Mouse (Mus musculus) heart, postnatal 0 days (tissue): Measurements from ENCODE around the gene Dbil5. TPM values are rescaled to one million over a fixed set of nuclear protein-coding genes. Genes with fewer than 3 reads are reported as not detected.

ENCODE experiments used
- ATAC-seq: fragments of 200-750 bp; cut with Nextera tagmentation; 2 replicates; pipeline ENCODE4 v1.8.0; 2017; ENCODE audit warnings: low read depth, moderate number of reproducible peaks, moderate library complexity; ENCODE audit not compliant: insufficient read depth
- DNase-seq: peaks from one replicate; pipeline ENCODE4 v3.0.0-alpha.2; 2016; ENCODE audit warnings: low spot score
- H3K27ac ChIP-seq: fragments of 300-500 bp; sonication (generic); 2 replicates; pipeline ENCODE4 v1.5.1; 2014; ENCODE audit warnings: low read depth, mild to moderate bottlenecking
- H3K27me3 ChIP-seq: fragments of 300-500 bp; sonication (generic); 2 replicates; pipeline ENCODE4 v1.6.1; 2014; ENCODE audit warnings: low read length, mixed read lengths; ENCODE audit not compliant: control insufficient read depth, insufficient read depth
- H3K36me3 ChIP-seq: fragments of 300-500 bp; sonication (generic); replicated peaks from 2 replicates; pipeline ENCODE4 v1.6.1; 2014; ENCODE audit warnings: low read length, mixed read lengths; ENCODE audit not compliant: control insufficient read depth, insufficient read depth
- H3K4me1 ChIP-seq: fragments of 300-500 bp; sonication (generic); 2 replicates; pipeline ENCODE4 v1.6.1; 2014; ENCODE audit warnings: antibody characterized with exemption; ENCODE audit not compliant: control insufficient read depth, insufficient read depth
- H3K4me2 ChIP-seq: fragments of 300-500 bp; sonication (generic); 2 replicates; pipeline ENCODE4 v1.6.1; 2014; ENCODE audit warnings: low read depth, mild to moderate bottlenecking, low read length, moderate library complexity
- H3K4me3 ChIP-seq: fragments of 300-500 bp; sonication (generic); 2 replicates; pipeline ENCODE4 v1.5.1; 2014; ENCODE audit warnings: low read depth, low read length
- H3K9ac ChIP-seq: fragments of 300-500 bp; sonication (generic); replicated peaks from 2 replicates; pipeline ENCODE4 v1.6.1; 2014; ENCODE audit warnings: low read depth, low read length, mixed read lengths
- H3K9me3 ChIP-seq: fragments of 300-500 bp; sonication (generic); replicated peaks from 2 replicates; pipeline ENCODE4 v1.6.1; 2016; ENCODE audit warnings: low read length; ENCODE audit not compliant: control insufficient read depth
- CTCF ChIP-seq: IDR thresholded peaks from 2 replicates; pipeline ENCODE4 v1.5.1; 2016; ENCODE audit warnings: antibody characterized with exemption, control low read depth, low read depth
- EP300 ChIP-seq: IDR thresholded peaks from 2 replicates; pipeline ENCODE4 v1.6.1; 2016; ENCODE audit warnings: antibody characterized with exemption, low read depth
- WGBS: fragments of 180-500 bp; shearing (Covaris S2); extraction: QIAGEN DNeasy Blood & Tissue Kit; methylation state at CpG from one replicate; pipeline ENCODE4 v1.1.7; 2014; 5-methylcytosine and 5-hydroxymethylcytosine counted together
- polyA plus RNA-seq: library from polyadenylated mRNA; unstranded; fragments of >200 nt; fragmentation: Nextera tagmentation; extraction: Ambion mirVana; gene quantifications from 2 replicates; pipeline ENCODE4 v1.2.1, GENCODE M21; 2015
- total RNA-seq: library from RNA; depleted of rRNA; stranded (reverse); fragments of >200 nt; gene quantifications from 2 replicates; pipeline ENCODE4 v1.2.3, GENCODE M21; 2014; ENCODE audit warnings: low replicate concordance

Dbil5 gene
- total and polyA plus RNA-seq, 2 experiments from 2014 or later: 1.6 TPM; not detected in 1

DNA sequence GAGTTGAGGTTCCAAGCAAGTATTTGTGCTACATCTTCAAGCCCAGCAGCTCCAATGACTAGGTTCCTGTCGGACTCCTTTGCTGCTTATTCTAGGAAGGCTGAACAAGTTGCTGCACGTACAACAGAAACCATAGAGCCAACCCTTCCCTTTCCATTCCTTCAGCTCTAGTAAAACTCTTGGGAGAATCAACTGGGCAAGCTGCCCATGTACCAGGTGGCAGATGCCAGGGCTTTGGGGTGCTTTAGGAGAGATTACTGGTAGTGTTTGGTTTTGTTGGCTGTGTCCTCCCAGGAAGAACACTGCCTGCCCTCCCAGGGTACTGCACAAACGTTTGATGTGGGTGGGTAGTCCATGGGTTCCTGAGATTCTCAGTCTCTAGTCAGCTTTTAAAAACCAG is 34.6 kb downstream of the Dbil5 start:
- no peaks in the 10 kb centered on the region for H3K9me3 ChIP-seq
- DNase-seq (no peak), ATAC-seq (no peak)
- H3K4me3 ChIP-seq: no peak overlapping the region
- no peak for TF ChIP-seq EP300
- no peak for TF ChIP-seq CTCF
- no peak overlapping the region for H3K27ac ChIP-seq
- H3K9ac ChIP-seq: no peak overlapping the region
- no peaks in the 10 kb centered on the region for H3K27me3 ChIP-seq
- peaks cover 33% of the 10 kb centered on the region for H3K36me3 ChIP-seq
- H3K4me2 ChIP-seq: no peak overlapping the region
- no peaks in the 10 kb centered on the region for H3K4me1 ChIP-seq
- WGBS: 53% methylated on average over 3 of the region's 3 CpGs

DNA sequence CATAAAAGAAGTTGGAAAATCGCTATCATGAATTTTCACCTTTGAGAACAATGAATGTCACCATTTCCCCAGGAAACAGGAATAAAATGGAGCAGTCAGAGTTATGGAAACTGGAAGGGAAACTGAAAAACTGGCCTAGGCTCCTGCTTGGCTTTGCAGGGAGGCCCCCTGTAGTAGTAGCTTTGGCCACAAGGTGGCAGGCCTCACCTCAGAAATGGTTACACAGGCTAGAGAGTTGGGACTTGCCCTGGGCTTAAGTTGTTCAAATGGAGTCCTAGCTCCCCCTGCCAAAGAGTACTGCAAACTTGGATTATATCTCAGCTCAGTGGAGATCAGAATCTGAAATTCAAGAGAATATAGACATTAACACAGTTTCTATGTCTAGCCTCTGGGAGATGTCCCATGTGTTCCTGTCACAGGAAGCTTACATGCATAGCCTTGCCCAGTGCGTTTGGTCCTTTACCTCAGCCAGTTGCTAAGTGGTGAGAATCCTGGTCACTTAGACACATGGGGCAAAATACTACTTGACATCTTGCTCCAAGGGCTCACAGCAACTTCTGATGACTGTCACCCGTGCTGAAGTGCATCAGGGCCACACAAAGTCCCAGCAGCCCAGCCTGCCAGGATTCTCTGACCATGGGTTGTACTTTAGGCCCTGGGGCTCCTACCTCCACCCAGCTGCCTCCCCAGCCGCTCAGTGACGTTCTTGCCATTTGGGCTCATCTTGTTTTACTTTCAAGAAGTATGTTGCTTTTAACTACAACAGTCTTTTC is 35.9 kb downstream of the Dbil5 start:
- TF ChIP-seq EP300 (no peak), CTCF (peak; percentile 92)
- H3K9me3 ChIP-seq: no peaks in the 10 kb centered on the region
- no peaks in the 10 kb centered on the region for H3K27me3 ChIP-seq
- DNase-seq (peak; percentile 71), ATAC-seq (peak; percentile 84)
- no peak overlapping the region for H3K4me3 ChIP-seq
- no peak overlapping the region for H3K4me2 ChIP-seq
- H3K27ac ChIP-seq: no peak overlapping the region
- H3K36me3 ChIP-seq: peaks cover 29% of the 10 kb centered on the region
- WGBS: 40% methylated on average over 5 of the region's 5 CpGs
- H3K4me1 ChIP-seq: no peaks in the 10 kb centered on the region
- H3K9ac ChIP-seq: no peak overlapping the region

DNA sequence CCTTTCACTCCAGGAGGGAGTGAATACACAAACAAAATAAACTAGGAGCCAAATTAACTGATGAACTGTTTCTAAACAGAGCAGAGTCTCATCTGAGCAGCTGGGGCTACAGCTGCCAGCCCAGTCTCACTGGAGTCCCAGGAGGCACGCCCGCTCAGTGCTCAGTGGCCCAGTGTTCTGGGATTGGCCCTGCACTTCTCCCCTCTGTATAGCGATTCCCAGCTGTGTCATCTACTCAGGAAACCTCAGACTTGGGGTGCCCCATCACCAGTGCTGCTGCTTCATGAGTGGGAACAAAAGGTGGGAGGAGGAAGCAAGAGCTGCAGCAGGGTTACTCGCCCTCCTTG is 36.5 kb downstream of the Dbil5 start:
- H3K4me1 ChIP-seq: no peaks in the 10 kb centered on the region
- no peak for TF ChIP-seq EP300
- no peak for TF ChIP-seq CTCF
- no peak overlapping the region for H3K4me2 ChIP-seq
- H3K27ac ChIP-seq: no peak overlapping the region
- no peaks in the 10 kb centered on the region for H3K9me3 ChIP-seq
- no peaks in the 10 kb centered on the region for H3K27me3 ChIP-seq
- H3K9ac ChIP-seq: 0 out of 2 replicates have a peak overlapping the region, but pooled peaks have one; percentile 4
- DNase-seq (no peak), ATAC-seq (no peak)
- H3K36me3 ChIP-seq: peaks cover 23% of the 10 kb centered on the region
- WGBS: 78% methylated on average over 4 of the region's 4 CpGs
- no peak overlapping the region for H3K4me3 ChIP-seq

DNA sequence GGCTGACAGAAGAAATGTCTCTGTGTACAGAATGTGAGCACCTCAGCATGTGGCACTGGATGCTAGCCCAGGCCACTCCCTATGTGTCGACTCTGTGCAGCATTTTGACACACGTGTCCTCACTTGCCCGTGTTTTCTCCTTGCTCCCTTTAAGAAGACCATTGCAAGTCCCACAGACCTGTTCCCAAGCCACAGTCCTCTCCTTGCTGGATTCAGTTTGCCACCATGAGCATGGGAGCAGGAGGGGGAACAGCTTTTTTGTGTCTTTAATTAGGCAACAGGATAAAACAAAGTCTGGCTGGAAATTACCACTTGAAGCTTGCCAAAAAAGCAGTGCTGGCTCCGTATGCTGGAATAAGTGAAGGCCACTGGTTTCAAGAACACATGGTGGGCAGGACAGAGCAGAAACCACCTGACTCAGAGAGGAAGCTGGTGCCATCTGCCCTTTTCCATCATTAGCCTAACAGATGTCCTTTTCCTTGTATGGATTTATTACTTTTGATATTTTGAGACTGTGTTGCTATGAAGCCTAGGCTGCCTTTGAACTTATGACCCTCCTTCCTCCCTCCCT is 38.1 kb downstream of the Dbil5 start:
- TF ChIP-seq CTCF: no peak
- no peak for TF ChIP-seq EP300
- H3K9me3 ChIP-seq: no peaks in the 10 kb centered on the region
- 67% methylated on average over 4 of the region's 4 CpGs for WGBS
- H3K4me2 ChIP-seq: no peak overlapping the region
- peaks cover 16% of the 10 kb centered on the region; the same call in 1 of the 2 replicates for H3K36me3 ChIP-seq
- no peak overlapping the region for H3K4me3 ChIP-seq
- H3K4me1 ChIP-seq: no peaks in the 10 kb centered on the region
- H3K9ac ChIP-seq: no peak overlapping the region
- ATAC-seq: no peak
- no peaks in the 10 kb centered on the region for H3K27me3 ChIP-seq
- no peak overlapping the region for H3K27ac ChIP-seq
- DNase-seq: no peak

DNA sequence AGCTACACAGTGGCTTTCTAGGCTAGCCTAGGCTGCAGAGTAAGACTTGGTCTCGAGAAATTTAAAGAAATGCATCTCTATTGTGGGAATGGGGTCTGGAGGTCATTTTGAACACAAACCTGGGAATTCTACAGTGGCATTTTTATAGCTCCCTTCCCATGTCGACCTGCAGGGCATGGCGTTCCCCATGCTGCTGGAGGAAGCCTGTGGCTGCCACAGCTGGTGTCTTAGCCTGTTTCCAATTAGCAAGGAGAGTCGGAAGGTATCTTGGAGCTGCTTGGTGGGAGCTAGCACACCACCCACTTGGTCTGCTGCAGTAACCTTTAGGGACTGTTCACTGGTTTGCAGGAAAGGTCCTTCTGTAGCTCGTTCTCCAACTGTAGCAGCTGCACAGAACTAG is 38.7 kb downstream of the Dbil5 start:
- H3K4me2 ChIP-seq: no peak overlapping the region
- H3K27ac ChIP-seq: no peak overlapping the region
- ATAC-seq (no peak), DNase-seq (no peak)
- no peaks in the 10 kb centered on the region for H3K9me3 ChIP-seq
- no peak overlapping the region for H3K4me3 ChIP-seq
- H3K36me3 ChIP-seq: peaks cover 11% of the 10 kb centered on the region; the same call in 1 of the 2 replicates
- H3K9ac ChIP-seq: no peak overlapping the region
- TF ChIP-seq EP300: no peak
- no peak for TF ChIP-seq CTCF
- no peaks in the 10 kb centered on the region for H3K4me1 ChIP-seq
- no peaks in the 10 kb centered on the region for H3K27me3 ChIP-seq
- 48% methylated on average over 5 of the region's 5 CpGs for WGBS
